Mouse (Mus musculus): Measurements from ENCODE around the gene Bbs9. TPM values are rescaled to one million over a fixed set of nuclear protein-coding genes. Genes with fewer than 3 reads are reported as not detected.

The Bbs9 gene
- polyA plus RNA-seq, 1 experiment from 2014 or later: 2.5 TPM

GRCm38 (mm10) chr9:22789380-22790168, 314.1 kb downstream of the Bbs9 start:
- no peak overlapping the region for H3K9ac ChIP-seq (ENCODE audit: low read depth, low read length)
- WGBS (ENCODE audit: insufficient replicate concordance): 74% methylated on average over 9 of the region's 9 CpGs

GRCm38 (mm10) chr9:22791208-22791607, 315.7 kb downstream of the Bbs9 start:
- H3K36me3 ChIP-seq (ENCODE audit: control insufficient read depth, insufficient read depth): no peaks in the 10 kb centered on the region
- H3K27me3 ChIP-seq (ENCODE audit: control insufficient read depth, insufficient read depth, low read depth, low read length): no peaks in the 10 kb centered on the region
- H3K4me1 ChIP-seq (ENCODE audit: control insufficient read depth, low read depth, low read length): no peaks in the 10 kb centered on the region
- WGBS (ENCODE audit: insufficient replicate concordance): 53% methylated on average over 5 of the region's 5 CpGs
- no peak overlapping the region for H3K4me2 ChIP-seq (ENCODE audit: low read depth, low read length)
- H3K9ac ChIP-seq (ENCODE audit: low read depth, low read length): no peak overlapping the region
- ATAC-seq (ENCODE audit: low read depth): no peak
- H3K4me3 ChIP-seq (ENCODE audit: low read depth, low read length): no peak overlapping the region
- no peaks in the 10 kb centered on the region for H3K9me3 ChIP-seq (replicated peaks; ENCODE audit: control insufficient read depth, low read length)
- no peak overlapping the region for H3K27ac ChIP-seq (ENCODE audit: low read length)

More at GRCm38 (mm10) chr9:22789380-22790168, 314.1 kb downstream of the Bbs9 start:
- ATAC-seq (ENCODE audit: low read depth): no peak
- H3K9me3 ChIP-seq (replicated peaks; ENCODE audit: control insufficient read depth, low read length): no peaks in the 10 kb centered on the region
- H3K36me3 ChIP-seq (ENCODE audit: control insufficient read depth, insufficient read depth): no peaks in the 10 kb centered on the region
- no peak overlapping the region for H3K4me2 ChIP-seq (ENCODE audit: low read depth, low read length)
- H3K27me3 ChIP-seq (ENCODE audit: control insufficient read depth, insufficient read depth, low read depth, low read length): no peaks in the 10 kb centered on the region
- no peak overlapping the region for H3K4me3 ChIP-seq (ENCODE audit: low read depth, low read length)
- no peak overlapping the region for H3K27ac ChIP-seq (ENCODE audit: low read length)
- no peaks in the 10 kb centered on the region for H3K4me1 ChIP-seq (ENCODE audit: control insufficient read depth, low read depth, low read length)

GRCm38 (mm10) chr9:22791750-22792149, 316.2 kb downstream of the Bbs9 start:
- Histone ChIP-seq H3K9ac (ENCODE audit: low read depth, low read length) (no peak overlapping the region), H3K4me2 (ENCODE audit: low read depth, low read length) (no peak overlapping the region), H3K27ac (ENCODE audit: low read length) (no peak overlapping the region), H3K4me3 (ENCODE audit: low read depth, low read length) (no peak overlapping the region), H3K36me3 (ENCODE audit: control insufficient read depth, insufficient read depth) (no peaks in the 10 kb centered on the region), H3K9me3 (replicated peaks; ENCODE audit: control insufficient read depth, low read length) (no peaks in the 10 kb centered on the region), H3K4me1 (ENCODE audit: control insufficient read depth, low read depth, low read length) (no peaks in the 10 kb centered on the region), H3K27me3 (ENCODE audit: control insufficient read depth, insufficient read depth, low read depth, low read length) (no peaks in the 10 kb centered on the region)
- WGBS (ENCODE audit: insufficient replicate concordance): 35% methylated on average over 9 of the region's 9 CpGs
- ATAC-seq (ENCODE audit: low read depth): no peak

GRCm38 (mm10) chr9:22793698-22794097, 318.2 kb downstream of the Bbs9 start:
- no peak overlapping the region for H3K27ac ChIP-seq (ENCODE audit: low read length)
- no peaks in the 10 kb centered on the region for H3K9me3 ChIP-seq (replicated peaks; ENCODE audit: control insufficient read depth, low read length)
- H3K4me1 ChIP-seq (ENCODE audit: control insufficient read depth, low read depth, low read length): no peaks in the 10 kb centered on the region
- no peaks in the 10 kb centered on the region for H3K36me3 ChIP-seq (ENCODE audit: control insufficient read depth, insufficient read depth)
- ATAC-seq (ENCODE audit: low read depth): no peak
- no peak overlapping the region for H3K4me2 ChIP-seq (ENCODE audit: low read depth, low read length)
- no peak overlapping the region for H3K9ac ChIP-seq (ENCODE audit: low read depth, low read length)
- WGBS (ENCODE audit: insufficient replicate concordance): 17% methylated on average over 7 of the region's 7 CpGs
- H3K27me3 ChIP-seq (ENCODE audit: control insufficient read depth, insufficient read depth, low read depth, low read length): no peaks in the 10 kb centered on the region
- H3K4me3 ChIP-seq (ENCODE audit: low read depth, low read length): no peak overlapping the region

- H3K9ac ChIP-seq (ENCODE audit: low read depth, low read length): no peak overlapping the region
- H3K4me3 ChIP-seq (ENCODE audit: low read depth, low read length): no peak overlapping the region
- H3K4me2 ChIP-seq (ENCODE audit: low read depth, low read length): no peak overlapping the region
- H3K4me1 ChIP-seq (ENCODE audit: control insufficient read depth, low read depth, low read length): peaks cover 4% of the 10 kb centered on the region; the same call in 1 of the 2 replicates
- 50% methylated on average over 7 of the region's 7 CpGs for WGBS (ENCODE audit: insufficient replicate concordance)
- H3K27me3 ChIP-seq (ENCODE audit: control insufficient read depth, insufficient read depth, low read depth, low read length): no peaks in the 10 kb centered on the region
- no peaks in the 10 kb centered on the region for H3K9me3 ChIP-seq (replicated peaks; ENCODE audit: control insufficient read depth, low read length)
- no peaks in the 10 kb centered on the region for H3K36me3 ChIP-seq (ENCODE audit: control insufficient read depth, insufficient read depth)
- no peak for ATAC-seq (ENCODE audit: low read depth)
- H3K27ac ChIP-seq (ENCODE audit: low read length): no peak overlapping the region
Observed at GRCm38 (mm10) chr9:22800675-22801074, 325.2 kb downstream of the Bbs9 start.

- ATAC-seq (ENCODE audit: low read depth): peak; percentile 80
- no peak overlapping the region for H3K27ac ChIP-seq (ENCODE audit: low read length)
- 20% methylated on average over 1 of the region's 1 CpGs for WGBS (ENCODE audit: insufficient replicate concordance)
Observed at GRCm38 (mm10) chr9:22805981-22806380, 330.5 kb downstream of the Bbs9 start.

GRCm38 (mm10) chr9:22806494-22806893, 331.0 kb downstream of the Bbs9 start:
- Histone ChIP-seq H3K4me1 (ENCODE audit: control insufficient read depth, low read depth, low read length) (peaks cover 22% of the 10 kb centered on the region), H3K4me3 (ENCODE audit: low read depth, low read length) (no peak overlapping the region), H3K27me3 (ENCODE audit: control insufficient read depth, insufficient read depth, low read depth, low read length) (no peaks in the 10 kb centered on the region), H3K9ac (ENCODE audit: low read depth, low read length) (0 out of 2 replicates have a peak overlapping the region, but pooled peaks have one; percentile 11), H3K9me3 (replicated peaks; ENCODE audit: control insufficient read depth, low read length) (no peaks in the 10 kb centered on the region), H3K27ac (ENCODE audit: low read length) (peak overlapping the region; percentile 76), H3K36me3 (ENCODE audit: control insufficient read depth, insufficient read depth) (no peaks in the 10 kb centered on the region), H3K4me2 (ENCODE audit: low read depth, low read length) (no peak overlapping the region; the same call in 1 of the 2 replicates)
- WGBS (ENCODE audit: insufficient replicate concordance): 26% methylated on average over 5 of the region's 5 CpGs
- peak; percentile 71 for ATAC-seq (ENCODE audit: low read depth)

More at GRCm38 (mm10) chr9:22805981-22806380, 330.5 kb downstream of the Bbs9 start:
- H3K4me1 ChIP-seq (ENCODE audit: control insufficient read depth, low read depth, low read length): peaks cover 22% of the 10 kb centered on the region
- no peak overlapping the region for H3K9ac ChIP-seq (ENCODE audit: low read depth, low read length)
- H3K4me3 ChIP-seq (ENCODE audit: low read depth, low read length): no peak overlapping the region
- no peaks in the 10 kb centered on the region for H3K36me3 ChIP-seq (ENCODE audit: control insufficient read depth, insufficient read depth)
- no peaks in the 10 kb centered on the region for H3K9me3 ChIP-seq (replicated peaks; ENCODE audit: control insufficient read depth, low read length)
- no peaks in the 10 kb centered on the region for H3K27me3 ChIP-seq (ENCODE audit: control insufficient read depth, insufficient read depth, low read depth, low read length)
- no peak overlapping the region for H3K4me2 ChIP-seq (ENCODE audit: low read depth, low read length)

- no peaks in the 10 kb centered on the region for H3K9me3 ChIP-seq (replicated peaks; ENCODE audit: control insufficient read depth, low read length)
Observed at GRCm38 (mm10) chr9:22807693-22808092, 332.2 kb downstream of the Bbs9 start.

GRCm38 (mm10) chr9:22809621-22810126, 334.2 kb downstream of the Bbs9 start:
- peak; percentile 50 for ATAC-seq (ENCODE audit: low read depth)
- peaks cover 22% of the 10 kb centered on the region for H3K4me1 ChIP-seq (ENCODE audit: control insufficient read depth, low read depth, low read length)
- 61% methylated on average over 4 of the region's 4 CpGs for WGBS (ENCODE audit: insufficient replicate concordance)

More at GRCm38 (mm10) chr9:22807693-22808092, 332.2 kb downstream of the Bbs9 start:
- no peaks in the 10 kb centered on the region for H3K36me3 ChIP-seq (ENCODE audit: control insufficient read depth, insufficient read depth)
- H3K4me3 ChIP-seq (ENCODE audit: low read depth, low read length): no peak overlapping the region
- H3K27ac ChIP-seq (ENCODE audit: low read length): no peak overlapping the region
- H3K27me3 ChIP-seq (ENCODE audit: control insufficient read depth, insufficient read depth, low read depth, low read length): no peaks in the 10 kb centered on the region
- no peak overlapping the region for H3K9ac ChIP-seq (ENCODE audit: low read depth, low read length)
- no peak for ATAC-seq (ENCODE audit: low read depth)
- WGBS (ENCODE audit: insufficient replicate concordance): 54% methylated on average over 5 of the region's 5 CpGs
- H3K4me1 ChIP-seq (ENCODE audit: control insufficient read depth, low read depth, low read length): peaks cover 22% of the 10 kb centered on the region
- H3K4me2 ChIP-seq (ENCODE audit: low read depth, low read length): no peak overlapping the region

More at GRCm38 (mm10) chr9:22809621-22810126, 334.2 kb downstream of the Bbs9 start:
- no peaks in the 10 kb centered on the region for H3K27me3 ChIP-seq (ENCODE audit: control insufficient read depth, insufficient read depth, low read depth, low read length)
- H3K4me2 ChIP-seq (ENCODE audit: low read depth, low read length): no peak overlapping the region
- no peaks in the 10 kb centered on the region for H3K36me3 ChIP-seq (ENCODE audit: control insufficient read depth, insufficient read depth)
- no peak overlapping the region for H3K9ac ChIP-seq (ENCODE audit: low read depth, low read length)
- no peak overlapping the region for H3K4me3 ChIP-seq (ENCODE audit: low read depth, low read length)
- no peaks in the 10 kb centered on the region for H3K9me3 ChIP-seq (replicated peaks; ENCODE audit: control insufficient read depth, low read length)
- peak overlapping the region; percentile 2; the same call in 1 of the 2 replicates for H3K27ac ChIP-seq (ENCODE audit: low read length)

All from liver, embryonic 16.5 days (tissue).